Mouse (Mus musculus): ENCODE results near the gene Csnk2a1. TPM values are rescaled to one million over a fixed set of nuclear protein-coding genes. Genes with fewer than 3 reads are reported as not detected.
"Not testable (repeated sequence)": the region's sequence is repeated elsewhere in the genome, so short reads cannot be mapped to it uniquely, and the experiment has no call there.

Csnk2a1 gene
- polyA plus RNA-seq, 1 experiment from 2014 or later = 93.0 TPM

GRCm38 (mm10) chr2:152247213-152247612 is 20.6 kb downstream of the Csnk2a1 start:
- H3K36me3 ChIP-seq = peaks cover 17% of the 10 kb centered on the region
- no peak overlapping the region for H3K27ac ChIP-seq
- no peaks in the 10 kb centered on the region for H3K27me3 ChIP-seq
- no peaks in the 10 kb centered on the region for H3K9me3 ChIP-seq
- ATAC-seq (ENCODE audit: insufficient number of reproducible peaks, low FRiP score, low TSS enrichment, low read depth) = no peak
- H3K4me2 ChIP-seq = no peak overlapping the region
- H3K4me3 ChIP-seq = no peak overlapping the region
- no peak overlapping the region for H3K9ac ChIP-seq
- 89% methylated on average over 1 of the region's 1 CpGs for WGBS
- H3K4me1 ChIP-seq = no peaks in the 10 kb centered on the region

DNA sequence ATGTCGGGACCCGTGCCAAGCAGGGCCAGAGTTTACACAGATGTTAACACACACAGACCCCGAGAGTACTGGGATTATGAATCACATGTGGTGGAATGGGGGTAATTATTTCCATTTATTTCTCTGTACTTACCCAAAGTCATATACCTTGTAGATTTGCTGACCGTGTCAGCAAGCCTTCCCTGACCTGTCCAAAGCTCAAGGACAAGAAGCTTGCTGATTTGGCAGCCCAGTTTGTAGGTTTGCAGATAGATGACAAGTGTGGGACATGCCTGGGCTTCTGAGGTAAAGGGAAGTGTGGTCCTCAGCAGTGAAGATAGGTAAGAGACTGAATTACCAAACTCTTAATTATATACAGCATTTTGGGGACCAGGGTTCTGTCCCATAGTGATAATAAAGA is 23.9 kb downstream of the Csnk2a1 start:
- no peaks in the 10 kb centered on the region for H3K9me3 ChIP-seq
- no peak for ATAC-seq (ENCODE audit: insufficient number of reproducible peaks, low FRiP score, low TSS enrichment, low read depth)

GRCm38 (mm10) chr2:152259739-152260138 is 33.1 kb downstream of the Csnk2a1 start:
- 89% methylated on average over 1 of the region's 1 CpGs for WGBS

More for the DNA sequence above, 23.9 kb downstream of the Csnk2a1 start:
- Histone ChIP-seq H3K36me3 (peaks cover 40% of the 10 kb centered on the region), H3K4me3 (no peak overlapping the region), H3K4me2 (no peak overlapping the region), H3K27me3 (no peaks in the 10 kb centered on the region), H3K9ac (no peak overlapping the region), H3K27ac (no peak overlapping the region), H3K4me1 (no peaks in the 10 kb centered on the region)
- WGBS = 36% methylated on average over 4 of the region's 4 CpGs

GRCm38 (mm10) chr2:152273639-152274038 is 47.0 kb downstream of the Csnk2a1 start:
- 82% methylated on average over 2 of the region's 2 CpGs for WGBS
- Histone ChIP-seq H3K36me3 (peaks cover 69% of the 10 kb centered on the region), H3K9ac (no peak overlapping the region), H3K4me2 (no peak overlapping the region), H3K9me3 (no peaks in the 10 kb centered on the region), H3K27me3 (no peaks in the 10 kb centered on the region), H3K4me3 (no peak overlapping the region), H3K27ac (no peak overlapping the region), H3K4me1 (no peaks in the 10 kb centered on the region)
- ATAC-seq (ENCODE audit: insufficient number of reproducible peaks, low FRiP score, low TSS enrichment, low read depth) = no peak

More at GRCm38 (mm10) chr2:152259739-152260138, 33.1 kb downstream of the Csnk2a1 start:
- Histone ChIP-seq H3K4me3 (no peak overlapping the region), H3K9ac (no peak overlapping the region), H3K27ac (no peak overlapping the region), H3K9me3 (no peaks in the 10 kb centered on the region), H3K4me2 (no peak overlapping the region), H3K36me3 (peaks cover 71% of the 10 kb centered on the region), H3K4me1 (no peaks in the 10 kb centered on the region), H3K27me3 (no peaks in the 10 kb centered on the region)
- no peak for ATAC-seq (ENCODE audit: insufficient number of reproducible peaks, low FRiP score, low TSS enrichment, low read depth)

- 0 out of 2 replicates have a peak, but pooled peaks cover 3% of the 10 kb centered on the region for H3K4me1 ChIP-seq
- 49% methylated on average over 3 of the region's 3 CpGs for WGBS
- H3K4me2 ChIP-seq = no peak overlapping the region
- H3K9me3 ChIP-seq = no peaks in the 10 kb centered on the region
- no peak for ATAC-seq (ENCODE audit: insufficient number of reproducible peaks, low FRiP score, low TSS enrichment, low read depth)
- no peak overlapping the region for H3K4me3 ChIP-seq
- peaks cover 70% of the 10 kb centered on the region for H3K36me3 ChIP-seq
- no peak overlapping the region for H3K27ac ChIP-seq
- H3K27me3 ChIP-seq = no peaks in the 10 kb centered on the region
- H3K9ac ChIP-seq = no peak overlapping the region
Observed at GRCm38 (mm10) chr2:152281407-152281806, 54.8 kb downstream of the Csnk2a1 start.

DNA sequence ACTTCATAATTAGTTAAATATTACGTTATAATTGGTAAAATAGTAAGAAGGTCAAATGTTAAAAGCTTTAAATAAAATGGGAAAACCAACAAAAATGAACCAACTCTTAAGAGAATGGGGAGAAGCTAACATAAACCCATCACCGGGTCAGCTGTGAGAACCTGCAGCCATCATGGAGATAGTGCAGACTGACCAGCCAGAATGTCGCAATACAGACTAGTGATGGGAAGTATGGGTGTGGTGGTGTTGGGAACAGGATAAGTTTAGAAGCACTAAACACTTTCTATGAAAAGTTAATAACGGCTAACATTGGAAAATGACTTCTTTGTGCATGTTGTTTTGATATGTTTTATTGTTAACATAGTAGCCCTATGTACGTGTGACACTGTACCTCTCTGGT is 60.9 kb downstream of the Csnk2a1 start:
- no peak overlapping the region for H3K9ac ChIP-seq
- no peaks in the 10 kb centered on the region for H3K9me3 ChIP-seq
- H3K4me1 ChIP-seq = no peaks in the 10 kb centered on the region
- peaks cover 37% of the 10 kb centered on the region for H3K36me3 ChIP-seq
- H3K27me3 ChIP-seq = no peaks in the 10 kb centered on the region
- 82% methylated on average over 5 of the region's 5 CpGs for WGBS
- no peak overlapping the region for H3K27ac ChIP-seq
- no peak overlapping the region for H3K4me2 ChIP-seq
- no peak overlapping the region for H3K4me3 ChIP-seq
- no peak for ATAC-seq (ENCODE audit: insufficient number of reproducible peaks, low FRiP score, low TSS enrichment, low read depth)

- no peak overlapping the region for H3K9ac ChIP-seq
- H3K4me2 ChIP-seq = no peak overlapping the region
- H3K4me1 ChIP-seq = peaks cover under 1% of the 10 kb centered on the region; the same call in 1 of the 2 replicates
- H3K9me3 ChIP-seq = no peaks in the 10 kb centered on the region
- H3K4me3 ChIP-seq = no peak overlapping the region
- peaks cover 32% of the 10 kb centered on the region for H3K36me3 ChIP-seq
- WGBS = 75% methylated on average over 8 of the region's 8 CpGs
- H3K27me3 ChIP-seq = no peaks in the 10 kb centered on the region
- ATAC-seq (ENCODE audit: insufficient number of reproducible peaks, low FRiP score, low TSS enrichment, low read depth) = no peak
- H3K27ac ChIP-seq = no peak overlapping the region
Observed at GRCm38 (mm10) chr2:152288046-152288445, 61.4 kb downstream of the Csnk2a1 start.

DNA sequence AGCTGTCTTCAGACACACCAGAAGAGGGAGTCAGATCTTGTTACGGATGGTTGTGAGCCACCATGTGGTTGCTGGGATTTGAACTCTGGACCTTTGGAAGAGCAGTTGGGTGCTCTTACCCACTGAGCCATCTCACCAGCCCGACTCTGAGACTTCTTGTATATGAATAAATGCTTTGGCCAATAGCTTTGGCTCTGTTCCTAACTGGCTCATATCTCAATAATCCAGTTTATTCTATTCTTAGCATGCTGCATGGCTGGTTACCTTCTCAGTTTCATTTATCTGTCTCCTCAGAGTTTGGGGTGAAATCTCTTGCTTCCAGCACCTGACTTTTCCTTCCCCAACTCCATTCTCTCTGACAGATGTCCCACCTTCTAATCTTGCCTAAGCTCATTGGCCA is 63.0 kb downstream of the Csnk2a1 start:
- not testable (repeated sequence) for H3K9me3 ChIP-seq; H3K27ac ChIP-seq; H3K4me3 ChIP-seq; H3K4me2 ChIP-seq; H3K9ac ChIP-seq; H3K4me1 ChIP-seq; ATAC-seq (ENCODE audit: insufficient number of reproducible peaks, low FRiP score, low TSS enrichment, low read depth); H3K27me3 ChIP-seq
- H3K36me3 ChIP-seq = peaks cover 17% of the 10 kb centered on the region; the same call in 1 of the 2 replicates
- 84% methylated on average over 2 of the region's 2 CpGs for WGBS

DNA sequence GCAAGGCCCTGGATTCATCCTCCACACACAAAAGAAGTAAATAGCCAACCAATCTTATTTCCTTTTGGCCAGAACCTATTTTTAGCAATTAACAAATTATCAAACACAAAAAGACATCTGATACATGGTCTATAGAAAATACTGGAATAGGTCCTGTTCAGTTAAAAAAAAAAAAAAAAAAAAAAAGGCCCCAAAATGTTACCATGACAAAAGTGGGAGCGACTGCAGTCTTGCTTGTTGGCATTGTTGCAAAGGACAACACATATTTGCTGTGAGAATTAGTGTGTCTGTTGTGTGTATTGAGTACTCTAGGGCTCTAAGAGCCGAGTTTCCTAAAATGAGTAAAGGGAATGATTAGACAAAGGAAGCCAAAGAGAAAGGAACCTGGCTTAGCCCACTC is 65.8 kb downstream of the Csnk2a1 start:
- peaks cover 21% of the 10 kb centered on the region for H3K4me1 ChIP-seq
- no peaks in the 10 kb centered on the region for H3K9me3 ChIP-seq
- H3K4me2 ChIP-seq = no peak overlapping the region
- ATAC-seq (ENCODE audit: insufficient number of reproducible peaks, low FRiP score, low TSS enrichment, low read depth) = no peak
- H3K27ac ChIP-seq = no peak overlapping the region
- no peak overlapping the region for H3K9ac ChIP-seq
- no peak overlapping the region for H3K4me3 ChIP-seq
- no peaks in the 10 kb centered on the region for H3K36me3 ChIP-seq
- WGBS = 68% methylated on average over 2 of the region's 2 CpGs
- H3K27me3 ChIP-seq = no peaks in the 10 kb centered on the region

DNA sequence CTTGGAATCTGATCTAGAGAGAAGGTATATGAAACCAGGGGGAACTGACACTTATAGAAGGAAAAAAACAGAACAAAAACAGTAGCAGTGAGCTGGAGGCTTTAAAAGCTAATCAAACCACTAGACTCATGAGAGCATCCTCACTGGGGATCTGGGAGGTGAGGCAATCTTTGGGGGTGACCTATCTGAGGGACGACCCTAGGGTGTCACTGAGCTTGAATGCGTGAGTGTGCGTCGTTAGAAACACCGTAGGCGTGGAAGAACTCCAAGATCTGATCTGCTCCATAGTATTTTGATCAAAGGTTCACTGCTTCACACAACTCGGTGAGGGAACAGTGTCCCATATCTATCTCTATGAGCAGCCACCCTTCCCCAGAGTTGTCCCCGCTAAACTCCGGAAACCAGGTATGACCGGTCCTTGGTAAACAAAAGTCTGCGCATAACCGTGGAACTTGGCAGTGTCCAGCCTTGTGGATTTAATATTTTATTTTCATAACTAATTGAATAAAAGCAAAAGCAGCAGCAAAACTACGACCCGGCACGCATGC is 66.6 kb downstream of the Csnk2a1 start:
- H3K36me3 ChIP-seq = no peaks in the 10 kb centered on the region
- no peak overlapping the region for H3K27ac ChIP-seq
- H3K9ac ChIP-seq = peak overlapping the region; percentile 95
- peaks cover 21% of the 10 kb centered on the region for H3K4me1 ChIP-seq
- H3K9me3 ChIP-seq = no peaks in the 10 kb centered on the region
- peak overlapping the region; percentile 55 for H3K4me2 ChIP-seq
- no peaks in the 10 kb centered on the region for H3K27me3 ChIP-seq
- H3K4me3 ChIP-seq = peak overlapping the region; percentile 86
- peak; percentile 36; the same call in 1 of the 2 replicates for ATAC-seq (ENCODE audit: insufficient number of reproducible peaks, low FRiP score, low TSS enrichment, low read depth)
- WGBS = under 1% methylated on average over 15 of the region's 15 CpGs

GRCm38 (mm10) chr2:152293727-152294475 is 67.3 kb downstream of the Csnk2a1 start, which contains the start of gene Tbc1d20:
Tbc1d20 (plus strand) TSS chr2:152293828.
- under 1% methylated on average over 66 of the region's 70 CpGs for WGBS
- Histone ChIP-seq H3K4me2 (peak within 1 kb of the TSS; percentile 55), H3K36me3 (peaks cover 5% of the 10 kb centered on the region), H3K4me1 (peaks cover 21% of the 10 kb centered on the region), H3K27ac (peak within 1 kb of the TSS; percentile 90), H3K9me3 (no peaks in the 10 kb centered on the region), H3K9ac (peak within 1 kb of the TSS; percentile 95), H3K4me3 (peak within 1 kb of the TSS; percentile 86), H3K27me3 (no peaks in the 10 kb centered on the region)
- peak; percentile 94 for ATAC-seq (ENCODE audit: insufficient number of reproducible peaks, low FRiP score, low TSS enrichment, low read depth)

DNA sequence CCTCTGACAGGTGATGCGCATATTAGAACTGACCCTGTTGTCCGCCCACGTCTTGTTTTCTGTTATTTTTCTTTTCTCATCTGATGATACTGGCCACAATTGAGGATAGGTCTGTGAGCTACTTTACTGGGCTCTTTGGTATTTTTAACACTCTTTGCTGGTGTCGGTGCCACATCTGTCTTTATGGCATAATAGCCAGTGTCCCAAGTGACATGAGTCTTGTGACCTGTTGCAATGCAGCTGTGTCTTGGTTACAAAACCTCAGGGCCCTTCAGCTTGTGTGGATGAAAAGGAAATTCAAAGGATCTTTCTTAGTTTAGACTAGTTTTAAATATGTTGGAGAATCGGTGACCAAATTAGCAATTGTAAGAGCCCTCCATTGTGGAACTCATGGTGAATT is 67.9 kb downstream of the Csnk2a1 start:
- Histone ChIP-seq H3K4me1 (peaks cover 21% of the 10 kb centered on the region), H3K4me3 (peak overlapping the region; percentile 86), H3K36me3 (peaks cover 5% of the 10 kb centered on the region), H3K4me2 (peak overlapping the region; percentile 55), H3K27me3 (no peaks in the 10 kb centered on the region), H3K9me3 (no peaks in the 10 kb centered on the region), H3K9ac (peak overlapping the region; percentile 95), H3K27ac (no peak overlapping the region)
- WGBS = 33% methylated on average over 5 of the region's 5 CpGs
- no peak for ATAC-seq (ENCODE audit: insufficient number of reproducible peaks, low FRiP score, low TSS enrichment, low read depth)
